Mouse (Mus musculus) ES-E14 (cell line): ENCODE measurements around the gene Atp6v0e2. TPM values are rescaled to one million over a fixed set of nuclear protein-coding genes. Genes with fewer than 3 reads are reported as not detected.
A peak's percentile ranks its signal among the peaks of the same experiment; 100 is the strongest.

Experiments used
- DNase-seq: peaks from one replicate; pipeline ENCODE4 v3.0.0-alpha.2; 2013; ENCODE audit warnings: low read depth, low spot score
- H3K27ac ChIP-seq: 2 replicates; pipeline ENCODE4 v1.5.1; 2012; ENCODE audit warnings: low read depth, mild to moderate bottlenecking, low read length, moderate library complexity, mixed read lengths; ENCODE audit not compliant: poor library complexity, insufficient read depth, severe bottlenecking
- H3K36me3 ChIP-seq: 2 replicates; pipeline ENCODE4 v1.6.1; 2012; ENCODE audit warnings: mild to moderate bottlenecking, low read length, moderate library complexity, mixed read lengths; ENCODE audit not compliant: control insufficient read depth, poor library complexity, insufficient read depth, severe bottlenecking
- H3K4me1 ChIP-seq, 2 experiments: fragments of 150-350 bp in 1 of 2; sonication (generic) in 1 of 2; 2 replicates each; pipeline ENCODE4 v1.6.1; 2012; ENCODE audit warnings: low read length in 2 of 2, mild to moderate bottlenecking in 1 of 2, mixed read lengths in 1 of 2; ENCODE audit not compliant: control insufficient read depth in 2 of 2, insufficient read depth in 2 of 2, poor library complexity in 1 of 2
- H3K4me3 ChIP-seq, 2 experiments: fragments of 150-350 bp in 1 of 2; sonication (generic) in 1 of 2; 2 replicates each; pipeline ENCODE4 v1.5.1; 2012; ENCODE audit warnings: low read length in 2 of 2, low read depth in 1 of 2, mild to moderate bottlenecking in 1 of 2, mixed read lengths in 1 of 2; ENCODE audit not compliant: insufficient read depth in 1 of 2, poor library complexity in 1 of 2, severe bottlenecking in 1 of 2
- H3K9ac ChIP-seq: 2 replicates; pipeline ENCODE4 v1.6.1; 2012; ENCODE audit warnings: low read depth, mild to moderate bottlenecking, low read length, mixed read lengths; ENCODE audit not compliant: poor library complexity, insufficient read depth, severe bottlenecking
- H3K9me3 ChIP-seq: fragments of 150-350 bp; sonication (generic); 2 replicates; pipeline ENCODE4 v1.6.1; 2012; ENCODE audit warnings: low read depth, mild to moderate bottlenecking, low read length; ENCODE audit not compliant: control insufficient read depth, insufficient read depth
- CHD2 ChIP-seq: IDR thresholded peaks from 2 replicates; pipeline ENCODE4 v1.6.1; 2014; ENCODE audit warnings: mild to moderate bottlenecking, low read depth, low read length, inconsistent platforms
- HCFC1 ChIP-seq: IDR thresholded peaks from 2 replicates; pipeline ENCODE4 v1.6.1; 2012; ENCODE audit warnings: low read length, inconsistent platforms, borderline replicate concordance; ENCODE audit not compliant: insufficient read depth
- MAFK ChIP-seq: IDR thresholded peaks from 2 replicates; pipeline ENCODE4 v1.6.1; 2014; ENCODE audit warnings: mild to moderate bottlenecking, low read depth, low read length, inconsistent platforms; ENCODE audit not compliant: insufficient read depth
- ZC3H11A ChIP-seq: IDR thresholded peaks from 2 replicates; pipeline ENCODE4 v1.6.1; 2012; ENCODE audit warnings: low read depth, mild to moderate bottlenecking, inconsistent platforms, low read length, borderline replicate concordance
- ZNF384 ChIP-seq: IDR thresholded peaks from 2 replicates; pipeline ENCODE4 v1.6.1; 2012; ENCODE audit warnings: low read depth, low read length, inconsistent platforms
- in situ Hi-C, 2 experiments: fragments of 600-800 bp; cut with MboI; formaldehyde crosslinking; loops; one replicate each; pipeline ENCODE4 v1.15.1; 2025; ENCODE audit warnings: low sequenced_read_pairs in 2 of 2, inconsistent platforms in 1 of 2; ENCODE audit not compliant: unreplicated experiment in 2 of 2
- total RNA-seq: library from RNA; depleted of rRNA; stranded (reverse); fragments of 300-350 nt; gene quantifications from 2 replicates; pipeline ENCODE4 v1.2.3, GENCODE M21; 2012

Atp6v0e2 gene
- total RNA-seq, 1 experiment = 15.9 TPM

DNA sequence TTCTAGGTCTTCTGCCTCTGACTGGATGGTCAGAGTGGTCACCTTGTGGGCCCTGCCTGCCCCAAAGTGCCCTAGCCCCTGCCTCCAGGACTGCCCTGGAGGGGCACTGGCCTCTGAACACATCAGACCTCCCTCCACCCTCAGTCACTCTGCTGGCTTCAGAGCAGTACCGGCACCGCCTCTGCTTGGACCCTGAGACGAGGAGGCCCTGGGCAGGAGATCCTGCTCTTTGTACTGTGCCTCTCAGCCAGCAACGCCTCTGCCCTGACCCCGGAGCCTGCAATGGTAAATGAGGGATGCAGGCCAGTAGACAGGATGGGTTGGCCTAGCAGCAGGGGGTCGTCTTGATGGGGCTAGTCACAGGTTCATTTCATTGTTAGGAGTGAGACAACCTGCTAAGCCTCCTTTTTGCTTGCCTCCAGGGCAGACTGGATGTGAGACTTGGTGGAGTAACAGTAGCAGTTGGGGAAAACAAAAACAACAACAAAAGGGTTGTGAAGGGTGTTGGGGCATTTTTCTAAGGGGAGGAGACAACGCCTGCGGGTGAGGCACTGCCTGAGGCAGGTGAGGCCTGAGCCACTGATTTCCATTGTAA lies 44.2 kb upstream of the Atp6v0e2 start:
- Histone ChIP-seq H3K4me1 (peaks cover 0 to 24% of the 10 kb centered on the region in 2 experiments; a peak in 2 of 4 replicates), H3K36me3 (no peaks in the 10 kb centered on the region), H3K27ac (peak overlapping the region; percentile 50; the same call in 1 of the 2 replicates), H3K9ac (0 out of 2 replicates have a peak overlapping the region, but pooled peaks have one; percentile 12), H3K4me3 (no peak overlapping the region), H3K9me3 (no peaks in the 10 kb centered on the region)
- DNase-seq = peak; percentile 87
- in situ Hi-C loops = no loop called here
- 0 out of 2 replicates have a peak, but pooled peaks have one; percentile 8 for TF ChIP-seq MAFK
- no peak for TF ChIP-seq ZC3H11A

DNA sequence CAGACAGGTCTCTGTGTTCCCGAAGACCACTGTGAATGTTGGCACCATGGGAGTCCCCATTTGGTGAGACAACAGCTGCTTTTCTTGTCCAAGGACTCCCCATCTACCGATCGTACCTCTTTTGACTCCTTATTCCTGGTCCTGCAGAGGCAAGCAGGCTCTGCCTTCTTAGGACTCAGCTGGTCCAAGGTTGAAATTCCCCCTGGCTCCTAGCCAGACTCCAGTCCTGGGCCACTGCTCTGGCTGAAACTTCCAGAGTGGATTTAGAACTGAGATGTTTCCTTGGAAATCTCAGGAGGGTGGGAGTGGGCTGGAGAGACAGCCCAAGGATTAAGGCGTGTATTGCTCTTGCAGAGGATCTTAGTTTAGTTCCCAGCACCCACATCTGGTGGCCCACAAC lies 39.9 kb upstream of the Atp6v0e2 start:
- H3K36me3 ChIP-seq = no peaks in the 10 kb centered on the region
- no peak overlapping the region for H3K27ac ChIP-seq
- H3K4me3 ChIP-seq = no peak overlapping the region
- H3K9ac ChIP-seq = no peak overlapping the region
- H3K9me3 ChIP-seq = no peaks in the 10 kb centered on the region
- peaks cover 0 to 22% of the 10 kb centered on the region in 2 experiments; a peak in 2 of 4 replicates for H3K4me1 ChIP-seq
- DNase-seq = no peak
- TF ChIP-seq ZNF384 (no peak), ZC3H11A (no peak), HCFC1 (no peak), CHD2 (no peak), MAFK (no peak)
- in situ Hi-C loops = no loop called here

DNA sequence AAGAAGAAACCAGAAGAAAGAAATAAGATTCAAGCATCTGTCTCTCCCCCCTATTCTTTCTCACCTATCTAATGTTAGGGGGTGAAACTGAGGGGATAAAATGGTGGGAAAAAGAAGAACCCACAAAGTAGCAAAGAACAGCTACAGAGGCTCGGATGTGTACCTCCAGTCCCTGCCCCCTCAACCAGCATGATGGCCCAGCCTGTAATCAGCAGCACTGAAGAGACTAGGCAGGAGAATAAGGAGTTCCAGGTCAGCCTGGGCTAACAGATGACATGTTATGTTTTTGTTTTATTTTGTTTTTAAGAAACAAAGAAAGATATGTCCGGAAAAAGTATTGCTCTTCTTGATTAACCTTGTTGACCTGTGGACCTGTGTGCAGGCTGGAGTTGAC lies 33.6 kb upstream of the Atp6v0e2 start:
- Histone ChIP-seq H3K9ac (no peak overlapping the region), H3K4me1 (peaks cover 0 to 6% of the 10 kb centered on the region in 2 experiments; a peak in 1 of 4 replicates), H3K27ac (no peak overlapping the region), H3K9me3 (no peaks in the 10 kb centered on the region), H3K36me3 (no peaks in the 10 kb centered on the region; the same call in 1 of the 2 replicates), H3K4me3 (peak overlapping the region in 1 of 2 experiments; percentile 90; a peak in 1 of 4 replicates)
- TF ChIP-seq MAFK = no peak
- no peak for TF ChIP-seq CHD2
- TF ChIP-seq ZC3H11A = no peak
- no peak for TF ChIP-seq HCFC1
- TF ChIP-seq ZNF384 = no peak
- no peak for DNase-seq
- in situ Hi-C loops = no loop called here

DNA sequence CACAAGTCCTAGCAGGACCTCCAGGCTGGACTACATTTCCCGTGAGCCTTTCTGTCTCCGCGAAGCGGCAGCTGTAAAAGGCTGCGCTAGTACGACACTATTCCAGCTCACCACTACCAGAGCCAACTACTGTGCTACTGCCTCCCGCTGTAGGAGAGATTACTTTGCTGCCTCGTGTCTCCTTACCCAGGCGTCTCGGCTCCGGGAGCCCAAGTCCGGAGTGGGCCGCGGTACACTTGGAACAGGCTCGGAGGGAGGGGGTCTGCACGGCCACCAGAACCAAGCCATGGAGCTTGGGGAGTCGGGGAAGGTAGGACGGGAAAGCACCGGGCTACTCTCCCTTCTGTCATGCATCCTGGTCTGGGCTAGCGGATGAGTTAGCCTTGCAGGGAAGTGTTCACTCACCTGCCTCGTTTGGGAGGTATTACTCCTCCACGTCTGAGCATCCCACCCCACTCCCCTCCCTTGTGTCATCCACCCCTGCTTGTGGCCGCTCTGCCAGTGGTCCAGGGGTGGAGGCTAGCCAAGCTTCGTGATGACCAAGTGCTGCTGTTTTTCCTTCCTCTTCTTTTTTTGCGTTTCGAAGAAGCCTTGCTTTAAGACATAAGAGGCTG lies 33.1 kb upstream of the Atp6v0e2 start:
- peak; percentile 33 for DNase-seq
- H3K36me3 ChIP-seq = peaks cover 4% of the 10 kb centered on the region; the same call in 1 of the 2 replicates
- H3K9me3 ChIP-seq = no peaks in the 10 kb centered on the region
- H3K9ac ChIP-seq = peak overlapping the region; percentile 85
- in situ Hi-C loops = no loop called here
- TF ChIP-seq MAFK (no peak), CHD2 (no peak), HCFC1 (peak; percentile 92), ZNF384 (no peak), ZC3H11A (no peak)
- peak overlapping the region; percentile 88 to 90 for H3K4me3 ChIP-seq
- no peak overlapping the region for H3K27ac ChIP-seq
- H3K4me1 ChIP-seq = peaks cover 0 to 6% of the 10 kb centered on the region in 2 experiments; a peak in 1 of 4 replicates
